Mouse (Mus musculus) embryonic fibroblast, embryonic 13.5 days (primary cell): ENCODE results near the gene A630076J17Rik.

Experiments used
- CTCF ChIP-seq: IDR thresholded peaks from 2 replicates; pipeline ENCODE4 v1.5.1; 2011; ENCODE audit warnings: mild to moderate bottlenecking, control low read depth, low read length, moderate library complexity, borderline replicate concordance; ENCODE audit not compliant: insufficient read depth
- POLR2A ChIP-seq: IDR thresholded peaks from 2 replicates; pipeline ENCODE4 v1.6.1; 2011; ENCODE audit warnings: low read depth, mild to moderate bottlenecking, control low read depth, low read length, moderate library complexity

DNA sequence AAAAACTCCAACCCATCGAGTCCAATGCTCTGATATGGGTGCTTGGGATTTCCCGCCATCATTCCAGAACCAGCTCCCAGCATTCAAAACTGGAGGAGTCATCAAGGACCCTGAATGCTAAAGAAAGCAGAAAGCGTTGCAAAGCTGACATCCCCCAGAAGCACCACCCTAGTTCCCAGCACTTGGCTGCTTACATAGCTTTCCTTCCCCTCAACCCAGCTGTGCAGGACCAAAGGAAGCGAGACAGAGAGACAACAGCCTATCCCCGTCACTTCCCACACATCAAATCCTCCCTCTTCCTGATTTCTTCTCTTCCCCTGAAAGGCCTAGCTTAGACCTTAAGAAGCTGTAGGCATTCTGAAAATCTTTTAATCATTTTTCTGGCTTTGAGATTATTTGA is 44.9 kb downstream of the A630076J17Rik start:
- TF ChIP-seq CTCF (no peak), POLR2A (no peak)
